Mouse (Mus musculus) lung, embryonic 14.5 days (tissue): ENCODE measurements around the gene Ccdc6. TPM values are rescaled to one million over a fixed set of nuclear protein-coding genes. Genes with fewer than 3 reads are reported as not detected.

Experiments used
- ATAC-seq: fragments of 200-750 bp; cut with Nextera tagmentation; 2 replicates; pipeline ENCODE4 v1.8.0; 2017; ENCODE audit warnings: mild to moderate bottlenecking, moderate TSS enrichment, moderate library complexity; ENCODE audit not compliant: insufficient read depth
- DNase-seq: peaks from one replicate; pipeline ENCODE4 v3.0.0-alpha.2; 2015
- H3K27ac ChIP-seq: fragments of 300-500 bp; sonication (generic); 2 replicates; pipeline ENCODE4 v1.5.1; 2014; ENCODE audit warnings: low read depth, mild to moderate bottlenecking, moderate library complexity
- H3K27me3 ChIP-seq: fragments of 300-500 bp; sonication (generic); 2 replicates; pipeline ENCODE4 v1.6.1; 2014; ENCODE audit warnings: low read length, control low read depth; ENCODE audit not compliant: insufficient read depth
- H3K36me3 ChIP-seq: fragments of 300-500 bp; sonication (generic); 2 replicates; pipeline ENCODE4 v1.6.1; 2014; ENCODE audit warnings: control low read depth; ENCODE audit not compliant: insufficient read depth
- H3K4me1 ChIP-seq: fragments of 300-500 bp; sonication (generic); 2 replicates; pipeline ENCODE4 v1.6.1; 2014; ENCODE audit warnings: antibody characterized with exemption, control low read depth; ENCODE audit not compliant: insufficient read depth
- H3K4me2 ChIP-seq: fragments of 300-500 bp; sonication (generic); 2 replicates; pipeline ENCODE4 v1.6.1; 2014; ENCODE audit warnings: mild to moderate bottlenecking
- H3K4me3 ChIP-seq: fragments of 300-500 bp; sonication (generic); 2 replicates; pipeline ENCODE4 v1.5.1; 2014; ENCODE audit warnings: low read depth, low read length
- H3K9ac ChIP-seq: fragments of 300-500 bp; sonication (generic); 2 replicates; pipeline ENCODE4 v1.6.1; 2014
- H3K9me3 ChIP-seq: fragments of 300-500 bp; sonication (generic); 2 replicates; pipeline ENCODE4 v1.6.1; 2016; ENCODE audit warnings: low read depth, low read length, control low read depth
- CTCF ChIP-seq: IDR thresholded peaks from 2 replicates; pipeline ENCODE4 v1.5.1; 2016; ENCODE audit warnings: antibody characterized with exemption, low read depth
- WGBS: fragments of 180-500 bp; shearing (Covaris S2); extraction: QIAGEN DNeasy Blood & Tissue Kit; methylation state at CpG from one replicate; pipeline ENCODE4 v1.1.7; 2014; 5-methylcytosine and 5-hydroxymethylcytosine counted together
- polyA plus RNA-seq: library from polyadenylated mRNA; unstranded; fragments of >200 nt; fragmentation: Nextera tagmentation; extraction: Ambion mirVana; gene quantifications from 2 replicates; pipeline ENCODE4 v1.2.1, GENCODE M21; 2014

The Ccdc6 gene
- polyA plus RNA-seq, result 21.9 TPM in 2 replicates

DNA sequence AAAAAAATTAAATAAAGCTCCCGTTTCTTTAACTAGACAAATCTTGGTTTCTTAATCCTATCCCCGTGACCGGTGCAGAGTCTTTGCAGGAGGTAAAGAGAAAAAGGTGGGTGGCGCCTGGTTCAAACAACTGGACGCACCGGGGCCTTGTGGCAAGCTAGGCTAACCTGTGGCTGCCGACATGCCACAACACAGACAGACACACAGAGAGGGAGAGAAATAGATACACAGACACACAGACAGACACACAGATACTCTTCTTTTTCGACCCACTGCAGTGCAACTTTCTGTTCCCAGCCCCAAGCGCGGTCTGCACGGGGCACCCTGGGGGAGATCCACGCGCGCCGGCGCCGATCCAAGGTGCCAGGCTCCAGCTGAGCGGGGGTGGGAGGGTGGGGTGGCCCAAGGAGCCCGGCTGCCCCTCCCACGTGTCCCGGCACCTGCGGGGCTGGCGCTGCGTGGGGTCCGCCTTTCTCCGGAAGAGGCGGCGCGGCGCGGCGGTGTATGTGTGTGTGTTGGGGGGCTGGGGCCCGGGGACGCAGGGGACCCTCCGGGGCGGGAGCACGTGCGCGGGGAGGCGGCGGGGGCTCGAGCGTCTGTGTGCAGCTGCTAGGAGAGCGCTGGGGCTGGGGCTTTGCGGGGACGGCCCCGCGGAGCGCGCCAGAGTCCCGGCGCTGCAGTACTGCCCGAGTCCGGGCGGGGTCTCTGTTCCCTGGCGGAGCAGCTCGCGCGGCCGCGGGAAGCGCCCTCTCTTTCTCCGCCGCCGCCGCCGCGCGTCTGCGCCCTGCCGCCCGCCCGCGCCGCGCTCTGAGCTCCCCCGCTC lies at the start of gene Ccdc6:
Ccdc6 (plus strand) TSS at position 756 of the 823 bp plus-strand sequence.
- DNase-seq (peak; percentile 94), ATAC-seq (peak; percentile 86)
- H3K4me1 ChIP-seq, result peaks cover 15% of the 10 kb centered on the region
- peak; percentile 48 for TF ChIP-seq CTCF
- no peaks in the 10 kb centered on the region for H3K36me3 ChIP-seq
- under 1% methylated on average over 56 of the region's 77 CpGs for WGBS
- peak within 1 kb of the TSS; percentile 98 for H3K4me3 ChIP-seq
- peak within 1 kb of the TSS; percentile 95 for H3K9ac ChIP-seq
- H3K27ac ChIP-seq, result peak within 1 kb of the TSS; percentile 80
- no peaks in the 10 kb centered on the region for H3K27me3 ChIP-seq
- H3K9me3 ChIP-seq, result no peaks in the 10 kb centered on the region
- H3K4me2 ChIP-seq, result peak within 1 kb of the TSS; percentile 84

DNA sequence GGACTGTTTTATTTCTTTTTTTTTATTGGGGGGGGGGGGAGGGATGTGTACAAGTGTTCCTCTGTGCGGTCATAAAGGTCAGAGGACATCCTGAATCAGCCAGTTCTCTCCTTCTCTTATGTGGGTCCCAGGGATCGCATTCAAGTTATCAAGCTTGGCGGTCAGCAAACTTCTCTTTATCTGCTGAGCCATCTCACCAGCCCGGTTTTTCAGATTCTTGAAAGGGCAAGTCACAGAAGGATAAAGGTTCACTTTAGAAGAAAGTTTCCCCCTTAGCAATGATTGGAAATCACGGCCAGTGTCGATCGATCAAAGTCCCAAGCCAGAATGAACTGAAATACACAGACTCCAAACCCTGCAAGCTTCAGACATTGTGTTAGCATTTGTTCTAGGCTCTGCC lies 47.1 kb upstream of the Ccdc6 start:
- ATAC-seq (no peak), DNase-seq (no peak)
- WGBS, result 64% methylated on average over 7 of the region's 7 CpGs
- Histone ChIP-seq H3K9ac (no peak overlapping the region), H3K4me1 (no peaks in the 10 kb centered on the region), H3K27ac (no peak overlapping the region), H3K9me3 (0 out of 2 replicates have a peak, but pooled peaks cover 5% of the 10 kb centered on the region), H3K4me2 (no peak overlapping the region), H3K4me3 (no peak overlapping the region), H3K27me3 (no peaks in the 10 kb centered on the region), H3K36me3 (no peaks in the 10 kb centered on the region)
- TF ChIP-seq CTCF, result no peak

DNA sequence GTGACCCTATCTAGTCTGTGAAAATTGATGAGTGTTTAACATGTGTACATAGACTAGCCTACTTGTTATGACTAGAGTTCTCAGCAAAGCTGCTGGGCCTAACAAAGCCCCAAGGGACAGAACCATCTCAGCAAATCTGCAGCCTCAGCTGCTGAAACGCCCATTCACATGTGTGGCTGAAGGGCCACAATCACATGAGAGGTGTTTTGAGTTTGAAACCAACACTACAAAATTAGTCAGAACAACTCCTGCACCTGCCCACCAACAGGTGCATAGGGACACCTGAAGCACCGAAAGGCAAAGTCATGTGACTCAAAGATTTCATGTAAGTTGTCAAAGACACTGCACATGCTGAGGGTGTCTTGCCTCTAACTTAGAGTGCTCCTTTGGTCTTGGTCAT lies 41.6 kb upstream of the Ccdc6 start:
- 78% methylated on average over 2 of the region's 2 CpGs for WGBS
- Histone ChIP-seq H3K9me3 (0 out of 2 replicates have a peak, but pooled peaks cover 5% of the 10 kb centered on the region), H3K4me3 (no peak overlapping the region), H3K27me3 (no peaks in the 10 kb centered on the region), H3K36me3 (no peaks in the 10 kb centered on the region), H3K4me1 (peaks cover 6% of the 10 kb centered on the region), H3K4me2 (no peak overlapping the region), H3K9ac (no peak overlapping the region), H3K27ac (no peak overlapping the region)
- DNase-seq (no peak), ATAC-seq (no peak)
- no peak for TF ChIP-seq CTCF

DNA sequence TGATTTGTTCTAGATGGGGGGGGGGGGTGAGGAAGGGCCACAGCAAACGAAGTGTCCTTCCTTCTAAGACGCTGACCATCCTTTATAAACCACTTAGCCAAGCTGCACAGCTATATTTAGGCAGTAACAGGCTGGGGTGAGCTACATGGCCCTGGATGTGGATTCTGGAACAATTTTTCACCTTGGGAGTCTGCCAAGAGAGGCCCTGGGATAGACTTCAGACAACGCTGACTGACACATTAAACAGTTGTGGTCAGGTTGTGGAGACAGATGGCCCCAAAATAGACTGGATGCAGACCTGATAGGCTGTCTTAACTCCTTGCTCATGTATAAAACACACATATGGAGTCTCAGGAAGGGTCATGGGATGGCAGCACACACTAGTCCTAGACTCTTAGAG lies 39.9 kb upstream of the Ccdc6 start:
- Histone ChIP-seq H3K27me3 (no peaks in the 10 kb centered on the region), H3K36me3 (no peaks in the 10 kb centered on the region), H3K4me2 (no peak overlapping the region), H3K9me3 (0 out of 2 replicates have a peak, but pooled peaks cover 5% of the 10 kb centered on the region), H3K4me3 (no peak overlapping the region), H3K9ac (no peak overlapping the region), H3K27ac (peak overlapping the region; percentile 60), H3K4me1 (peaks cover 6% of the 10 kb centered on the region)
- ATAC-seq, result peak; percentile 94
- no peak for TF ChIP-seq CTCF
- peak; percentile 93 for DNase-seq
- 48% methylated on average over 3 of the region's 3 CpGs for WGBS

DNA sequence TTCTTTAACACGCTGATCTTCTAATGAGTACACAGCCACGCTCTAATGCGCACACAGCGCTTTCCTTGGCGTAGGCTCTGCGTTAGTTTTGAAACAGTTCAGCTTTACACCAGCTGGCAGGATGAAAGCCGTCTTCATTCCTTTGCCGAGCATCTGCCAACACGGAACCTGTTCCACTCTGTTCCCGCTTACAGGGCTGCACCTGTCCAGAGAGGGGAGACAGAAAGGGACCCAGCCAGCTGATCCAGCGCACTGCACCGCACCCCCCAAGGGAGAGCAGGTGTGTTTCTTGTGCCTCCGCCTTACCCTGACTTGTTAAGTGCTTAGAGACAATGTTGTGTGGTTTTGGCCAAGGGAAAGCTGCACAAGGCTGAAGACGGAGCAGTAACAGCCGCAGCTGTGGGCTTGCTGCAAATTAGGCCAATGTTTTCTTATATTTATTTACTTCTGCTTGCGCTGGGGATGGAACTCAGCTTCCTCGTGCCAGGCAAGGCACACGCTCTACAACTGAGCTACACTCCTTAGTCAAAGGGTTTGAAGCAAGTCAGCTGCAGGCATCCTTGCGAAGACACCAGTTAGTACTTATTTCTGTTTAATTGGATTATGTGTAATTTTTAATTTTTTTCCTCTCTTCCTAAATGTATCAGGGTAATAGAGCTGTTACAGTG lies 36.8 kb upstream of the Ccdc6 start:
- 46% methylated on average over 19 of the region's 19 CpGs for WGBS
- DNase-seq (peak; percentile 46), ATAC-seq (no peak)
- Histone ChIP-seq H3K36me3 (no peaks in the 10 kb centered on the region), H3K9ac (no peak overlapping the region), H3K9me3 (no peaks in the 10 kb centered on the region), H3K27me3 (no peaks in the 10 kb centered on the region), H3K4me3 (no peak overlapping the region), H3K4me1 (peaks cover 6% of the 10 kb centered on the region), H3K4me2 (peak overlapping the region; percentile 23; the same call in 1 of the 2 replicates), H3K27ac (0 out of 2 replicates have a peak overlapping the region, but pooled peaks have one; percentile 24)
- TF ChIP-seq CTCF, result no peak

DNA sequence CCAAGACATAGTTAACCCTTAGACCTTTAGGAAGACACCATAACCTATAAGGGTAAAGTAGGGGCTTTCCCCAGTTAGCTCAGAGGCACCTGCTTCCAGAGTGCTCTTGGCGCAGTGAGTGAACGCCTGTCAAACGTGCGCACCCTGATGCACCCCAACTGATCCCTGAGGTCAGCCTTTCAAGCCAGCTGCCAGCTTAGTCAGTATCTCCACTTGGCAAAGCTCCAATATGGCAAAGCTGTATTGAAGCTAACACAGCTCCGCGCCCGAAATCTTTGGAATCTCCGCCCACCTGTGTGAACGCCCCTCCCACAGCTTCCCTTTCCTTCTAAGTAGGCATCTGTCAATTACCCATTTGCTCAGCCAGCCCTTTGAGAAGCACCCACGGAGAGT lies 36.2 kb upstream of the Ccdc6 start:
- H3K27me3 ChIP-seq, result no peaks in the 10 kb centered on the region
- no peaks in the 10 kb centered on the region for H3K9me3 ChIP-seq
- H3K4me2 ChIP-seq, result no peak overlapping the region
- no peak overlapping the region for H3K4me3 ChIP-seq
- DNase-seq (peak; percentile 26), ATAC-seq (no peak)
- no peak for TF ChIP-seq CTCF
- no peak overlapping the region for H3K27ac ChIP-seq
- WGBS, result 25% methylated on average over 10 of the region's 10 CpGs
- peaks cover 6% of the 10 kb centered on the region for H3K4me1 ChIP-seq
- H3K36me3 ChIP-seq, result no peaks in the 10 kb centered on the region
- no peak overlapping the region for H3K9ac ChIP-seq

DNA sequence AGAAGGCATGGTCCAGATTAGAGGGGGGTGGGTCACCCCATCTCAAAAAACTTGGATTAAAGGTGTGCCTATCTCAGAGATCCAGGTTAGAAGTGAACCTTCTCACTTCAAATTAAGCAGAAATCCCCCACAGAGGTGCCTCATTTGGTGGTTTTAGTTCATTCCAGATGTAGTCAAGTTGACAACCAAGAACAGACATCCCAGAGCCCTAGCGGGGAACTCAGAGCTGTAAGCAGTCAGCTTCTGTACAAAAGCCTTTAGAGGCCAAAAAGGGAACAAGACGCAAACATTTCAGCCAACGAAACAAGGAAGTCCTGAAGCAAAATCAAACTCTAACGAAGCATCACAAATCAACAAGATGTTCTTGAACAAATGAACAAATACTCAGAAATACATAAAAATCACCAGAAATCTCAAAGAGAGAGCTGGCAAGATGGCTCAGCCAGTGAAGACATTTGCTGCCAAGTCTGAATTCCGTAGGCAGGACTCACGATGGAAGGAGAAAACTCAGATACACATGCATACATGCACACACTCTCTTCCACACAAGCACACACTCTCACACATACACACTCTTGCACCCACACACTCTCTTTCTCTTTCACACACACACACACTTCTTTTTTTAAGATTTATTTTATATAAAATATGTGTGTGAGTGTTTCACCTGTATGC lies 32.9 kb upstream of the Ccdc6 start:
- Histone ChIP-seq H3K4me3 (no peak overlapping the region), H3K9me3 (no peaks in the 10 kb centered on the region), H3K27me3 (no peaks in the 10 kb centered on the region), H3K4me1 (no peaks in the 10 kb centered on the region), H3K4me2 (no peak overlapping the region), H3K36me3 (no peaks in the 10 kb centered on the region), H3K9ac (no peak overlapping the region), H3K27ac (no peak overlapping the region)
- ATAC-seq (no peak), DNase-seq (no peak)
- 92% methylated on average over 6 of the region's 6 CpGs for WGBS
- no peak for TF ChIP-seq CTCF
